Comparison of ENCODE assay signal across 8 mouse cellular contexts in genomic region chr6:115823850-115824464, GRCm38 (mm10). TPM values are rescaled to one million over a fixed set of nuclear protein-coding genes. Genes with fewer than 3 reads are reported as not detected.
A peak's percentile ranks its signal among the peaks of the same experiment; 100 is the strongest.
DNase-seq lines count a peak whose midpoint lies in the region; ATAC-seq and TF ChIP-seq lines count a peak whose summit lies in the region.
"Not testable (repeated sequence)": the region's sequence is repeated elsewhere in the genome, so short reads cannot be mapped to it uniquely, and the experiment has no call there.

No protein-coding gene starts in this region.

- H3K9ac ChIP-seq in hindbrain, postnatal 0 days (replicated peaks; ENCODE audit: low read length) = not testable (repeated sequence)
- H3K9ac ChIP-seq in limb, embryonic 11.5 days (ENCODE audit: low read length) = peak overlapping the region; percentile 7; the same call in 1 of the 2 replicates

- peak; percentile 80 for DNase-seq in R1 (ENCODE audit: low read depth, low spot score)
- DNase-seq in cerebellum, postnatal 36 days = peak; percentile 29 to 38
- DNase-seq in gastrocnemius, adult 18-20 months (ENCODE audit: low spot score) = peak; percentile 58
- peak; percentile 73 for DNase-seq in hindbrain, postnatal 0 days (ENCODE audit: low spot score)
- peak; percentile 89 for DNase-seq in limb, embryonic 11.5 days (ENCODE audit: low spot score)
- DNase-seq in right cerebral cortex, postnatal 14 days = peak; percentile 35
- peak; percentile 58 for DNase-seq in urinary bladder, postnatal 14 days (ENCODE audit: low spot score)

- peak; percentile 70 for TF ChIP-seq CTCF in hindbrain, postnatal 0 days (IDR thresholded peaks at IDR 0.05; ENCODE audit: low read depth)

- not testable (repeated sequence) for H3K27ac ChIP-seq in hindbrain, postnatal 0 days
- H3K27ac ChIP-seq in limb, embryonic 11.5 days (replicated peaks; ENCODE audit: low read depth, low read length) = peak overlapping the region; percentile 47; the same call in 1 of the 2 replicates

- not testable (repeated sequence) for H3K27me3 ChIP-seq in hindbrain, postnatal 0 days (ENCODE audit: insufficient read depth, low read length); limb, embryonic 11.5 days (ENCODE audit: control insufficient read depth, insufficient read depth, low read length); megakaryocyte, embryonic 14.5 days (replicated peaks)

- not testable (repeated sequence) for H3K4me3 ChIP-seq in hindbrain, postnatal 0 days (ENCODE audit: low read length); limb, embryonic 11.5 days (ENCODE audit: low read depth, low read length)
- peak overlapping the region; percentile 83 for H3K4me3 ChIP-seq in megakaryocyte, embryonic 14.5 days (replicated peaks)

- WGBS in hindbrain, postnatal 0 days = 2% methylated on average over 4 of the region's 11 CpGs
- WGBS in limb, embryonic 11.5 days = 7% methylated on average over 5 of the region's 11 CpGs

- H3K9me3 ChIP-seq in hindbrain, postnatal 0 days (ENCODE audit: low read length); limb, embryonic 11.5 days (ENCODE audit: control insufficient read depth, low read length); megakaryocyte, embryonic 14.5 days: not testable (repeated sequence)

- peak; percentile 94 for ATAC-seq in hindbrain, postnatal 0 days
- peak; percentile 95 for ATAC-seq in limb, embryonic 11.5 days (ENCODE audit: insufficient number of reproducible peaks, low FRiP score, low TSS enrichment, low read depth)

- not testable (repeated sequence) for H3K36me3 ChIP-seq in hindbrain, postnatal 0 days (ENCODE audit: insufficient read depth, low read length); limb, embryonic 11.5 days (ENCODE audit: control insufficient read depth, insufficient read depth, low read length); megakaryocyte, embryonic 14.5 days (replicated peaks; ENCODE audit: low read length)

- H3K4me2 ChIP-seq in hindbrain, postnatal 0 days (ENCODE audit: low read depth, low read length) = peak overlapping the region; percentile 37
- H3K4me2 ChIP-seq in limb, embryonic 11.5 days (ENCODE audit: low read depth, severe bottlenecking) = not testable (repeated sequence)

- H3K4me1 ChIP-seq in hindbrain, postnatal 0 days (ENCODE audit: insufficient read depth, low read length); limb, embryonic 11.5 days (ENCODE audit: control insufficient read depth, insufficient read depth, low read length): not testable (repeated sequence)
- H3K4me1 ChIP-seq in megakaryocyte, embryonic 14.5 days = peaks cover 34% of the 10 kb centered on the region

RNA-seq across cellular contexts. Expression of gene Efcab12, which starts 14.3 kb away (rescaled TPM):
- under 1 TPM in 1 of 2 experiments, not detected in 1; 0.14 TPM for total RNA-seq in gastrocnemius, adult 18-20 months (2021)
- total RNA-seq in hindbrain, postnatal 0 days (2014; rRNA removed) = 1.8 and 2.4 TPM in 2 replicates
- 1.6 and 2.0 TPM in 2 replicates for polyA plus RNA-seq in hindbrain, postnatal 0 days (2015; fragmentation: Nextera tagmentation; extraction: Ambion mirVana)
- polyA plus RNA-seq in limb, embryonic 11.5 days (2014; fragmentation: Nextera tagmentation; extraction: Ambion mirVana) = 0.40 and 0.72 TPM in 2 replicates
- not detected in 2 replicates for polyA plus RNA-seq in megakaryocyte, embryonic 14.5 days (2012; ENCODE audit: insufficient read depth, low replicate concordance)

RNA-seq across cellular contexts. Expression of gene Rpl32, which starts 15.4 kb away (rescaled TPM):
- 100 to 1,000 TPM; 568 to 577 TPM for total RNA-seq in gastrocnemius, adult 18-20 months (2021)
- total RNA-seq in hindbrain, postnatal 0 days (2014; rRNA removed) = 790 and 802 TPM in 2 replicates
- 1,119 and 1,169 TPM in 2 replicates for polyA plus RNA-seq in hindbrain, postnatal 0 days (2015; fragmentation: Nextera tagmentation; extraction: Ambion mirVana)
- polyA plus RNA-seq in limb, embryonic 11.5 days (2014; fragmentation: Nextera tagmentation; extraction: Ambion mirVana) = 2,129 and 2,157 TPM in 2 replicates
- polyA plus RNA-seq in megakaryocyte, embryonic 14.5 days (2012; ENCODE audit: insufficient read depth, low replicate concordance) = 500 and 629 TPM in 2 replicates

RNA-seq across cellular contexts. Expression of gene Mbd4, which starts 29.2 kb away (rescaled TPM):
- total RNA-seq in gastrocnemius, adult 18-20 months (2021) = under 1 TPM; 0.83 to 0.94 TPM
- total RNA-seq in hindbrain, postnatal 0 days (2014; rRNA removed) = 2.9 and 3.8 TPM in 2 replicates
- polyA plus RNA-seq in hindbrain, postnatal 0 days (2015; fragmentation: Nextera tagmentation; extraction: Ambion mirVana) = 5.6 and 6.5 TPM in 2 replicates
- 32.5 and 34.6 TPM in 2 replicates for polyA plus RNA-seq in limb, embryonic 11.5 days (2014; fragmentation: Nextera tagmentation; extraction: Ambion mirVana)
- 0.40 TPM in 1 of 2 replicates, not detected in the other for polyA plus RNA-seq in megakaryocyte, embryonic 14.5 days (2012; ENCODE audit: insufficient read depth, low replicate concordance)

RNA-seq across cellular contexts. Expression of gene Ift122, which starts 29.3 kb away (rescaled TPM):
- total RNA-seq in gastrocnemius, adult 18-20 months (2021) = 1 to 10 TPM; 3.9 to 4.2 TPM
- 29.3 and 29.4 TPM in 2 replicates for total RNA-seq in hindbrain, postnatal 0 days (2014; rRNA removed)
- polyA plus RNA-seq in hindbrain, postnatal 0 days (2015; fragmentation: Nextera tagmentation; extraction: Ambion mirVana) = 19.2 and 19.7 TPM in 2 replicates
- 29.4 and 32.8 TPM in 2 replicates for polyA plus RNA-seq in limb, embryonic 11.5 days (2014; fragmentation: Nextera tagmentation; extraction: Ambion mirVana)
- polyA plus RNA-seq in megakaryocyte, embryonic 14.5 days (2012; ENCODE audit: insufficient read depth, low replicate concordance) = 1.1 TPM in 1 of 2 replicates, not detected in the other

RNA-seq across cellular contexts. Expression of gene Cand2, which starts 49.6 kb away (rescaled TPM):
- total RNA-seq in gastrocnemius, adult 18-20 months (2021) = 10 to 100 TPM; 74.8 to 78.7 TPM
- total RNA-seq in hindbrain, postnatal 0 days (2014; rRNA removed) = 10.5 and 12.5 TPM in 2 replicates
- 4.5 and 5.5 TPM in 2 replicates for polyA plus RNA-seq in hindbrain, postnatal 0 days (2015; fragmentation: Nextera tagmentation; extraction: Ambion mirVana)
- polyA plus RNA-seq in limb, embryonic 11.5 days (2014; fragmentation: Nextera tagmentation; extraction: Ambion mirVana) = 58.4 and 64.3 TPM in 2 replicates
- 7.0 and 7.1 TPM in 2 replicates for polyA plus RNA-seq in megakaryocyte, embryonic 14.5 days (2012; ENCODE audit: insufficient read depth, low replicate concordance)

Comparison
In these comparisons a context has a peak if more than half of its experiments do, and no peak if none do; other contexts are left out.
1. DNase-seq: peak in every context shown above with its lines; median percentile 89 in limb, embryonic 11.5 days; 80 in R1; 73 in hindbrain, postnatal 0 days; 58 in gastrocnemius, adult 18-20 months; 58 in urinary bladder, postnatal 14 days; 35 in right cerebral cortex, postnatal 14 days; 34 in cerebellum, postnatal 36 days.